Mouse (Mus musculus) cerebellum, adult 2 months (tissue): ENCODE data around the gene Crkl.

Experiments
- CTCF ChIP-seq: fragments of 200-500 bp; IDR thresholded peaks from 2 replicates; pipeline ENCODE4 v1.5.1; 2011; ENCODE audit warnings: low read depth, mild to moderate bottlenecking, control low read depth, low read length, moderate library complexity, borderline replicate concordance; ENCODE audit not compliant: insufficient read depth
- POLR2A ChIP-seq: fragments of 200-500 bp; IDR thresholded peaks from 2 replicates; pipeline ENCODE4 v1.6.1; 2011; ENCODE audit warnings: low read length, control low read depth, borderline replicate concordance; ENCODE audit not compliant: insufficient read depth

DNA sequence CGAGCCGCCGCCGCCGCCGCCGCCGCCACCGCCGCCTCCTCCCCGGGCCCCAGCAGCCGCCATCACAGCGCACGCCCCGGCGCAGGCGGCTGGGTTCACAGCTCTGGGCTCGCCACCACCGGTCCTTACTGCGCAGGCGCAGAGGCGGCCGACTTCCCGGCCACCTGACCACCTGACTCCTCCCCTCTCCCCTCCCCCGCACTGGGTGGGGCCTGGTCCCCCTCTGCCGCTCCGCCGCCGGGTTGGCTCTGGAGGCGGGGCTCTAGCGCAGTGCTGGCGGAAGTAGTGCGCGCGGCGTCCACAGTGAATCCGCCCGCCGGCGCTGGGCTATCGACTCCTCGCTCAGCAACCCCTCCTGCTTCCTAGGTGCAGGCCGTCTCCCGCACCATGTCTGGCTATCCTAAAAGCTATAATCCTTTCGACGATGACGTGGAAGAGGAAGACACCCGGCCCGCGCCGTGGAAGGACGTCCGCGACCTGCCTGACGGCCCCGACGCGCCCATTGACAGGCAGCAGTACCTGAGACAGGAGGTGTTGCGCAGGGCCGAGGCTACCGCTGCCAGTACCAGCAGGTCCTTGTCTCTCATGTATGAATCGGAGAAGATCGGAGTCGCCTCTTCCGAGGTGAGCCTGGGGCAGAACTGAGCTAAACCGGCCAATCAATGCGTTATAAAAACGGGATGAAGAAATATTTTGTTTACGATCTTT lies 45.9 kb upstream of the Crkl start, which contains the start of the genes Snap29 and Pi4ka:
- TF ChIP-seq POLR2A = peak; percentile 60; the same call in 1 of the 2 replicates
- TF ChIP-seq CTCF = no peak
